Mouse (Mus musculus): ENCODE measurements around the gene Fam155a.
"Not testable (repeated sequence)": the region's sequence is repeated elsewhere in the genome, so short reads cannot be mapped to it uniquely, and the experiment has no call there.

Fam155a gene

DNA sequence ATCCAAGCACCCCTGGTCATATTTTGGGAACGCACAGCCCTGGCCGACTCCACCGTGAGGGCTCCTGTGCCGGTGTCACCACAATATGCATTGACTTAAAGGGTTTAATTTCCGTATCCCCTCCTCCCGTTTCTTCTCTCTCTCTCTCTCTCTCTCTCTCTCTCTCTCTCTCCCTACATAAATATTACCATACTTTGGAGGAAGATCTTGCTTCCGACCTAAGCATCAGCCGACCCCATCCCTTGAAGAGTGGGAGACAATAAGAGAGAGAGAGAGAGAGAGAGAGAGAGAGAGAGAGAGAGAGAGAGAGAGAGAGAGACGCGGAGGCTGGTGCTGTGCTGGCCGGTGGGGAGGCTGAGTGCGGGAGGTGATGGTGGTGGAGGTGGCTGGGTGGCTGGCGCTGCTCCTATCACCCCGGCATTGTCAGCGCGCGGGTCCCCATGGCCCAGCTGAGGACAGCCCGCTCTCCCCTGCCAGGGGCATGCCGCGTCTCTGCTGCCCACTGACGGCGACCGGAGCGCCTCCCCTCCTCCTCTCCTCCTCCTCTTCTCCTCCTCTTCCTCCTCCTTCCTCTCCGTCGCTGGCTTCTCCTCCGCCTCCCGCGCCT is at the start of gene Fam155a:
TSS of gene Fam155a (minus strand) at position 163 of the 607 bp plus-strand sequence.
- DNase-seq (ENCODE audit: low read depth, low spot score): no peak

DNA sequence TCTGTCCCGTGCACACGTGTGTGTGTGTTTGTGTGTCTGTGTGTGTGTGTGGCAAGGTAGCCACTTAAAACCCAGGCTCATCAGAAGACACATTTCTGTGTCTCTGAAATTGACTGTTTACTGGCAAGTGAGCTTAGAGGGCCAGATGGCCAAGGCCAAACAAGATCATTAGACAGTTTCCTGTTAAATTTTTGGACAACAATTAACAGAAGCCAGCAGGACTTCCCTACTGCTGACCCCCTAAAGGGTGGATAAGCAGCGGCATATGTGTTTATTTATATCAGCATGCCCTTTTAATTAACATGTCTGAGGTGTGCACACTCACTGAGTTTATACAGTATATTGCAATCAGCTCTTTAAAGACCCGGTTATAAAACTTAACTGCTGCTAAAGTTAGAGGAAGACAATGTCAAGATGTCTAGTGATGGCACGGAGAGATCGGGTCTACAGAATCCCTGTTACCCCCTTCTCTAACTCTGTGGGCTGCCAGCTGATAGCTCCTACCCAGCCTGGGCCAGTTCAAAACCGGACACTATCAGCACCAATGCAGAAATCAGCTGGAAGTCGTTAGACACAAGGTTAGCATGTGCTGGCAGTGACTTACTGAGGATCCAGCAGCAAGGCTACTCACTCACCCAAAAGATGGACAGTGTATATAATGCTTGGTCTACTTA is 42.4 kb upstream of the Fam155a start:
- no peak for DNase-seq (ENCODE audit: low read depth, low spot score)

DNA sequence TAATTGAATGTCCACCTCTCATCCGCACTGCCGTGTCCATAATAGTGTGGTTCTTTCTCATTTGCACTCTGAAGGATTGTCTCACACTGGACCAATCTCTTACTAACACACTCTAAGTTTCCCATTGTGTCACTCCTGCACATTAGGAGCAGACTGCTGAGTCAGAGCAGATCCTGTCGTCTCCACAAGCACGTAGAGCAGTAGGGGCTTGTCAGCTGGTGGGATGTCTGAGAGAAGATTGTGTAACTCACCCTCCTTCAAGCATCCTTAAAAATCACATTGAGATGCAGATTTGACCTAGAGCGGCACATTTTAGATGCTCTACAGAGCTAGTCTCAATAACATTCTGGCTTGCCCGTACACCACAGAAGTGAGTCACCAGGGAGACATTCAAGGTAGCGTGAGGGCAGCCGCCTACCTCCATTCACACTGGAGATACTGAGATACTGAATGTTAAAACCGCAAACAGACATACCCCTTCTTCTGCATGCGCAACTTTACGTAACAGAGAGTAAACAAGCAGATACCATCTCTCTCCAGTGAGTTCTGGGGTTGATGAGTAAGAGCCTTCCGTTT is 40.1 kb upstream of the Fam155a start:
- DNase-seq (ENCODE audit: low read depth, low spot score): no peak

DNA sequence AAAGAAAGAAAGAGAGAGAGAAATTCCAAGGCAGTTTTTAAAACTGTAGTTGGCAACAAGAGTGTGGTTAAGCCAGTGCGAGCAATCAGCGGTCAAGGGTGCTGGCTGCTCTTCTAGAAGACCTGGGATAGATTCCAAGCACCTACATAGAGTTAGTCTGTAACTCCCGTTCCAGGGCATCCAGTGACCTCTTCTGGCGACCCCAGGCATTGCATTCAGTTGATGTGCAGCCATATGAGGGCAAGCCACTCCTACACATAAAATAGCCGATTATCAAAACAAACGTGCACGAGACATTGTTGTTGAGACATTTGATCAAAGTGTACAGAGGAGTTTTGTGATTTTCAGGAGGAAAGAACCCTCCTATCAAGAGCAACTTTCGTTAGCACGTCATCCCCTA is 37.6 kb upstream of the Fam155a start:
- DNase-seq (ENCODE audit: low read depth, low spot score): no peak

DNA sequence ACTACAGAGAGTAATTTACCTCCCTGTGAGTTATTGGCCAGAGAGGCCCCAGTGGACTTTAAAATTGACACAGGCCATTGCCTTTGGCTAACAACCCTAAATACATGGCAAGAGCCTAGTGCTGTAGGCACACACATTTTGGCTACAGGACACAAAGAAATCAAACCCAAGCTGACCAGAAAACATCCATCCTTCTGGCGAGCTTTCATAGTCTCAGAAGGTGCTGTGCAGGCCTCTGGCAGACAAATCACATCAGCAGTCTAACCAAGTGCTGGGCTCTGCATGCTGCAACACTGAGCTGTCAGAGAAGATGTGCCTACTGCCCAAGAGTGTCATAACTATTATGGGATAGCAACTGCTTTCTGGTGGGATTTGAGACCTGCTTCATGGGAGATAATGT is 34.7 kb upstream of the Fam155a start:
- no peak for DNase-seq (ENCODE audit: low read depth, low spot score)

DNA sequence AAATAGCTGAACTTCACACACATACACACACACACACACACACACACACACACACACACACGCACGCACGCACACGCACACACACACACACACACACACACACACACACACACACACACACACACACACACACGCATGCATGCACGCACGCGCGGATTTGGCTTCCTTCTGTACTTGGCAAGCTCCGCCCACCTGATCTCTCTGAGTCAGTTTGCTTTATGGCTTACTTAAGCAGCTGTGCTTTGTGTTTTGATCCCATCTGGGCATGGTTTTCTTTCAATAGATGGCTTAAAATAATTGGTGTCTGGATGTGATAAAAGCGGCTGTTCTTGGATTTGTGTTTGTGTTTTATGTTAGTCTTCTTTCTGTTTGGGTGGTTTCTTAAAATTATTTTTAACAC is 29.4 kb upstream of the Fam155a start:
- not testable (repeated sequence) for DNase-seq (ENCODE audit: low read depth, low spot score)

DNA sequence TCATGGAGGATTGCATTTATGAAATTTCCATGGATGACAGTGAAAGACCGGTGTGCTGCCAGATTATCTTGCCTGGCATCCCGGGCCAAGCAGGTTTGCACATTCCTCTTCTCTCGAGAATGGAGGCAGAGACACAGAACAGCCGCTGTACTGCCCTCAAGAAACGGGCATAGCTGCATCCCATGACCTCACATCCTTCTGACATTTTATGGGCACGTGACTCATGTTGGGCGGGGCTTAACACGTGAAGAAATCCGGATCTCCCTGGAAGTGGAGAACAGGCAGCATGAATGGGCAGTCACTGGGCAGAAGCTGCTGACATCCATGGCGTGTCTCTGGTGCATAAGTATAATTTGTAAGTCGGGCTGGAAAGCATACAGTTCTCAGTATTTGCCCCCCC is 29.0 kb upstream of the Fam155a start:
- no peak for DNase-seq (ENCODE audit: low read depth, low spot score)

DNA sequence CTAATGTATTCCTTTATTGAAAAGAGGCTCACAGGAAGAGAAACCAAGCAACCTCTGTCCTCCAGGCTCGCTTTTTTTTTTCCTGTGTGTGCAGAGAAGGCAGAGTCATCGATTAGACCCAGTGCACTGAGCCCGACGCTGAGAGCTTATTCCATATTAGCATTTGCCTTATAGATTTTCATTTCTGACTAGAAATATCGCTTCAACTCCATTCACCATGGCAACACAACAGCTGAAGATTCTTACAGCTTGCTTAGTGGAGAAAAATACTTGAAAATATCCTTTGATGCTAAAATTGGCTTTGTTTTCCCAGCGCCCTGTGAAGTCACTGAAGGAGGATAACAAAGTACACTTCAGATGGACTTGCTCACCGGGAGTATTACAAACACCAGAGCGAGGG is 26.6 kb upstream of the Fam155a start:
- no peak for DNase-seq (ENCODE audit: low read depth, low spot score)

DNA sequence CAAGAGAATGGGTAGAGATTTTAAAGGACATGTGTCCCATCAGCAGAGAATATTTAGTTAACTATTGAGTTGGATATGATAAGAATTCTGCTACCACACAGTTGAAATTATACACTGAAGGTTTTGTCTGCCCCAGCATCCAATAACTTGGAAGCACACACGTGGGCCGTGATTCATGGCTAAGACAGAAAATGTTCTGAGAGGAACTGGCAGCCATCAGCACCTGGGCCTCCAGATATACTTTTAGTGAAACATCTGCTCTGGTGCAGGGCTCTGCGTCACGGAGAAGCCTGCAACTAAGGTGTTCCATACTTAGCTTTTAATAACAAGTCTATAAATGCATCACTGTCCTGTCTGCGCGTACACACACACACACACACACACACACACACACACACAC is 24.8 kb upstream of the Fam155a start:
- no peak for DNase-seq (ENCODE audit: low read depth, low spot score)

DNA sequence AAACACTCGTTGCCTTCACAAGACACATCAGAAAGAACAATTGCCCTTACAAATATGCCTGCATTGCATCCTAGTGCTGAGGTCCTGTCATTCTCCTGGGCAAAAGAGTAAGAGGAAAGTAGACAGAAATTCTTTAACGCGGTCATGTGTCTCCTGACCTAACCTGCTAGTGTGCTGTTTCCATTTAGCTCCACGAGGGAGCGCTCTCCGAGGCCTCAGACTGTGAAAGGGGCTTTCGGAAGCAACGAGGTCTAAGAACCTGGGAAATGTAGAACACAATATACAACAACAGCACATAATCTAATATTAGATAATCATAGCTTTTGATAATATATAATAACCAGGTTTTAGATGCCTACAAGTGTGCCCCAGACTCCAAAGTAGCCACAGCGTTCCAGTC is 22.4 kb upstream of the Fam155a start:
- no peak for DNase-seq (ENCODE audit: low read depth, low spot score)

DNA sequence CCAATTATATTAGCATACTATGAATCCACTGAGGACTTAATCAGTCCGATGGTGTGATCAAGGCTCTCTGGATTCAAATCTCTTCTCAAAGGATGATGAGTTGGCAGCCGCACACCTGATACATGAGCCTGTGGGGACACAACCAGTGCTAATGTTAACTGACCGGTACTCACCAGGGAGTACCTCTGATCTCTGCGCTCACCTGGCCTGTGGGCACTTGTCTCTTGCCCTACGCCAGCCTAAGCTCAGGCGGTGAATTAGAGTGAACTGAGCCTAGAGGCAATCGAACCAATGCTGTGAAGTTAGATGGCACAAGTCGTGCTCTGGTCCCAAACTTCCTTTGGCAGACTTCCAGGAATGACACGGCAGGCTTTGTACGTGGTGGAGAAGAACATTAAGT is 9.4 kb upstream of the Fam155a start:
- no peak for DNase-seq (ENCODE audit: low read depth, low spot score)

DNA sequence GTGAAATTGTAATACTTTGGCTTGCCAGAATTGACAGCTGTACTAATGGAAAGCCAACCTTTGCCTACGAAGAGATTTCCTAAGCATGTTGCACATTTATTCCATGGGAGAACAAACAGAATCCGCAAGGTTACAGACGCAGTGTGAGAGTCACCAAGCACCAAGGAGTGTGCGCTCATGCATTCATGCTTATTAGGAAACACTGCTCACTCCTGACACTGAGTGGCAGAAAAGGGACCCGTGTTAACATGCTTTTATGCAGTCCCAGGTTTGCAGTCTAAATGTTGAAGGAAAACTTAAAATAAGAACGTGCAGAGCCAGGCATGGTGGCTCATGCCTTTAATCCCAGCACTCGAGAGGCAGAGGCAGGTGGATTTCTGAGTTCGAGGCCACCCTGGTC is 7.2 kb upstream of the Fam155a start:
- DNase-seq (ENCODE audit: low read depth, low spot score): no peak

DNA sequence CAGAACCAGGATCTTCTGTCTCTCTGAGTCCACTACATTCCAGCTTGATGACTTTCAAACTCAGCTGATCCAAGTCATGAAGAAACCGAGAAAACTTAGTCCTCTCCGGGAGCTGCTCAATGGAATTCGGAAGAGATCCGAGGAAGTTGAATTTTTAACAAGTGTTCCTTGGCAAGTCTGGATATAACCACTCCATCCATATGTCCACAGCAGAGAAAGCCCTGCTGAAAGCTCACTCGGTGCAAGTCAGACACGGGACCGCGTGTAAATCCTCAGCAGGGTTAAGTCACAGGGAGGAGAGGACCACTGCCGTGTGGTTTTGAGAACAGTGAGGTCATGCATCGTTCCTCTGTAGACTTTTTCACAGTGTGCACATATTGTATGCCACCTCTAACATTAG is 5.9 kb upstream of the Fam155a start:
- DNase-seq (ENCODE audit: low read depth, low spot score): no peak

DNA sequence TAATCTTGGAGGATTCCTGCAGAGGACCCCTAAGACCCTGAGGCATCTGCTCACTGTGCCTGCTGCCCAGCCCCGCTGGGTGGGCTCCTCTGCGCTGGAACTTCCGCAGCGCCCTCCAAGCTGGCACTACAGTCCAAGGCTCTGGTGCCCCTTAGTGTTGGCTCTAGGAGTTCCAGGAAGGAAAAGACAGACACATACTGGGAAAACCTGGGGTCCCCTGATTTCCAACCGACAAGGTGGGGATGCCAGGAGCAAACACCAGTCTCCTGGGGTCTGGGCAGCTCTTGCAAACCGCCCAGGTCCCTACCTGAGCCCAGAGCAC is 1.5 kb upstream of the Fam155a start:
- DNase-seq (ENCODE audit: low read depth, low spot score): no peak

DNA sequence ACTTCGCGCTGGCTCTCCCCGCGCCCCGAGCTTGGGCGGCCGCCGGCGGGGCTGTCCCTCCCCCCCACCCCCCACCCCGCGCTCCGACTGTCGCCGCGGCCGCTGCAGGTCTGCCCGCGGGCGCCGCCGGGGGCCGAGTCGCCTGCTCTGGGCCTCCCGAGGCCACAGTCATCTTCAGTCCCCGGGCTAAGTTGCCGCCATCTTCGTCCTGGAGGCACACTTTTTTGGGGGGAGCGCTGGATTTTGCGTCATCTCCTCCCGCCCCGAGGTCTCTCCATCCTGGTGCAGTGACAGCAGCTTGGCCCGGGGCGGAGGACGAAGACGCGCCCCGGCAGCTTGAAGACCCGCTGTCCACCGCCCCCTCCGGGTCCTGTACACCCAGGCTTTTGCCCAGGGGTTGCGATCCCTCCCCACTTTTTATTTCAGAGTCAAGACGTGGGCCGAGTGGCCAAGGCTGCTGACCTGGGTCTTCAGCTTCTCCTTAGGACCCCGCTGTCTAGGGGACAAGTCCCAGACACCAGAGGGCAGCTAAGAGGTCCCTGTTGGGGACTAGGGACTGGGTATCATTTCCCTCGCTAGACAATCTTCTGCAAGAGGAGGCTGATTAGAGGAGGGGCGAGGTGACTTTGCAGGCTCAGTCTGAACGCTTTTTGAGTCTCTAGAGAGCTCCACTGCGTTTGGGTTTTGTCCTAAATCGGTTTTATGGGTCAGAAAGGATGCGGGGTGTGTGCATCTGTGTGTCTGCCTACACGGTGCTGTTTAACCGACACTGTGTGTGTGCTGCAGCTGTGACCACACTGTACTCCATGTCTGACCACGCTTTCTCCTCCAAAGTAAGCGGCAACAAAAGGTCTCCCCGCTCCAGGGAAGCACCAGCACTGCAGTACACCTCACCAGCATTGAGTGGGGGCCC is 901 bp upstream of the Fam155a start:
- no peak for DNase-seq (ENCODE audit: low read depth, low spot score)

DNA sequence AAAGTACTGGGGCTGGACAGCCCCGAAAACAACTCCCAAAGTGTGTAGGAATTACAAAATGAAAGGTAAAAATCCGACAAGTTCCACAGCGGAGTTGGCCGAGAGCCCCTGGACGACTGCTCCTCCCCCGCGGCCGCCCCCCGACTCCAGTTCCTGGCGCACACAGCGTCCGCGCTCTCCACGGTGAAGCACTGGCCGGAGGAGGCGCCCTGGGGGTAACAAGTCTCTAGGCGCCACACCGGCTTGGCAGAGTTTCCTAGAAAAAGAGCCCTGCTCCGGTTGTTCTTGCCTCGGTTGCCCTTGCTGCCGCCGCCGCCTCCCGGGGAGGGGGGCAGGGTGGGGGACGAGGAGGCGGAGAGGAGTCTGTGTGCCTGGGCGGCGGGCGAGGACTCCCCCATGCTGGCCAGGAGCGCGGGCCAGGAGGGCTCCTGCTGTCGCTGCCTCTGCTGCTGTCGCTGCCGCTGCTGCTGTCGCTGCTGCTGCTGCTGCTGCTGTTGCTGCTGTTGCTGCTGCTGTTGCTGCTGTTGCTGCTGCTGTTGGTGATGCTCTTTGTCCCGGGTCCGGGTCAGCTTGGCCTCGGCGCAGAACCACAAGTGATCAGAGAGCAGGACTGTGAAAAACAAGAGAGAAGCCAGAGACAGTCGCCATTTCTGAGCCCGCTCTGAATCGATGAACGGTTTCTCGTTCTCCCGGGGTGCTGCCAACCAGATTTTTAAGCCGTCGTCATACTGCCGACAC is 531 bp downstream of the Fam155a start:
- no peak for DNase-seq (ENCODE audit: low read depth, low spot score)

DNA sequence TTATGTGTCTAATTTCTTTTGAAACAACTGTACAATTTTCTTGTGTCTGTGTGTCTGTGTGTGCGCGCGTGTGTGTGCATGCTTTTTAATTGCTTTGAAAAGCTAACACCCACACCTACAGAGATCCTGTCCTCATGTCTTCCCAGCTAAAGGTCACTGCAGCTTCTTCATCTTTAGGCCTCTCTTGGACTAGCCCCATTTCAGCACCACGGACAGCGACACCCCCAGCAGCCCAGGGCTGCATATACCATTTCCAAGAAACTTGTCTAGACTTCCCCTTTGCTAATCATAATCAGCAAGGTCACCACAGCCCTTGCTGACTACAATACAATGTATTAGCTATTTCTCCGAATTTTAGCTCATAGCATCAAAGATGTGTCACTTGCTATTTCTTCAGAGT is 1.9 kb downstream of the Fam155a start:
- no peak for DNase-seq (ENCODE audit: low read depth, low spot score)

DNA sequence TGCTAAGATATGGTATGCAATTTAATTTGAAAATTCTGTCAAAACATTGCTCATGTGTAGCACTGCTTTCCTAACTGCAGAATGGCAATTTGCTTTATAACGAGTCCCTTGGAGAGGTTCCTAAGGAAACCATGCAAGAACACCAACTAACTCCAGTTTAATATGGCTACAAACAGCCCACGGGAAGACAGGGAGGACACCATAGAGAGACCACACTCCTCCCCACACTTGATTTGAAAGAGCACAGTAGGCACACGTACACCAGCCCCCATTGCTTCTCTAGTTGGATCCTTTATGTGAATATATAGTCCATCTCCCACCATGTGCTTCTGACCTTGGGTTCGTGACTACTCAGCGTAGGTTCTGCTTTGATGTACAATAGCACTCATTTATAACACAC is 35.8 kb downstream of the Fam155a start:
- DNase-seq (ENCODE audit: low read depth, low spot score): no peak

DNA sequence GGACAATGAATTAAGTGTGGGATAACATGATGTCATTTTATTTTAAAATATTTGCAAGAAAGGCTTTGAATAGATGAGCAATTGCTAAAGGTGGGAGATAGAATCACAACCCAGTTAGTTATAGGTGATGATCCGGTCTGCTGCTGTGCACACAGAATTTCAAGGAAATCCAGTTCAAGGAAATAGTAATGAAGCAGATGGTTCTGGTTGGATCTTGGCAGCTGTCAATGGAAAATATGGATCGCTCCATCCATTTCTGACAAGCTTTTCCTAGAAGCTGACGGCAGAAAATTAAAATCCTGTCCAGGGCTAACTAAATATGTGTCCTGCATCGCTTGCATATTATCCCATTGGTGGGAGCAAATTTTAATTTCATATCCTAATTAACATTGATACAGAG is 61.2 kb downstream of the Fam155a start:
- no peak for DNase-seq (ENCODE audit: low read depth, low spot score)

DNA sequence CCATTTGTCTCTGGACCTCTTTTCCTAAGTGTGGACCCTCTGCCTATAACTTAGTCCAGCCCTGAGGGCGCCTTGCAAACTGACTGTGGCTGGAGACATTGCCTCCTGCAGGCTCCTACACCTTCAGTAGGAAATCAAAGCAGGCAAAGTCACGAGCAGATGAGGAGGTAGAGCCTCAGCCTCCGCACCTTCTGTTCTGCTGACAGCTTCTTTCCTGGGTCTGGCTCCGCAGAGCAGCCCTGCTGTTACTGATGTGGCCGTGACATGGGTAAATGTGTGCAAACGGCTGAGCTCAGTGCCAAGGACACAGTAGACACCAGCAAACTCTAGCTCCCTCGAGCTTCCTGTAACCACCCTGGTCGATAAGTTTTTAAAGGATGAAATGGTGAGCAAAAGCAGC is 63.5 kb downstream of the Fam155a start:
- DNase-seq (ENCODE audit: low read depth, low spot score): no peak

DNA sequence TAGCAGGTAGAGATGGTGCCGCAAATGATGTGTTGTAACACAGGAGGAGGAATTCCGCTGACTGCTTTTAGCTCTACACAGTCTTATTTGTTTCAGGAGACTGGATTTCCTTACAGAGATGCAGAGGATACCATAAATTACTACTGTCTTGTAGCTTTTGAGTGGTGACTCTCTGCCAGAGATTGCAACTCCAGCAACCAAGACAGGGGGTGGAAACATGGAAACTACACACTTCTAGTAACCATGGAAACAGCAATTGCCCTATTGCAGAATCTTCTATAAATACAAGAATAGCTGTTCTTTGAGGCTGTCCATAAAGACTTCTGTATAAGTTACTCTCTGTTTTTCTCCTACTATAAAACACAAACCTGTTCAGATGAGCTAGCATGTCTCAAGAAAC is 76.2 kb downstream of the Fam155a start:
- DNase-seq (ENCODE audit: low read depth, low spot score): no peak

DNA sequence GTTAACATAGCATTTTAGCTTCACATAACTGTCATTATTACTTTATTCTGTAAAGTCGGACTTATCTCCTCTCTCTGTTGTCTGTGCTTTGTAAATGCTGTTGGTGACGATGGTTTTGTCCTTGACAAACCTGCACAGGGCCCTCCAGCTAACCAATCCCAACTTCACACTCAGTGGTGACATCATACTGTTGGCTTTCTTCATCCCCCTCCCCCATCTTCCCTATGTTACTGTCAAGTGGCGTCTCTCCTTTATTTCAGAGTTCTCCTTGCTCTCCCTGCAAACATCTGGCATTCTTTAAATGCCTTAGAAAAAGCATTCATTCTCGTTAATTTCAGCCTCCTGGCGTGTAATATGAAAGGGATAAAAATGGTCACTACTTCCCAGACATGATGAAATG is 78.6 kb downstream of the Fam155a start:
- DNase-seq (ENCODE audit: low read depth, low spot score): no peak

Measured in skeletal muscle tissue, adult 2 months (tissue).